Mouse (Mus musculus): ENCODE measurements around the gene Sgsm2. TPM values are rescaled to one million over a fixed set of nuclear protein-coding genes. Genes with fewer than 3 reads are reported as not detected.

The Sgsm2 gene
- total RNA-seq (2023), result 10 to 100 TPM in 1 of 2 experiments, 1 to 10 TPM in 1; 6.8 to 12.1 TPM

DNA sequence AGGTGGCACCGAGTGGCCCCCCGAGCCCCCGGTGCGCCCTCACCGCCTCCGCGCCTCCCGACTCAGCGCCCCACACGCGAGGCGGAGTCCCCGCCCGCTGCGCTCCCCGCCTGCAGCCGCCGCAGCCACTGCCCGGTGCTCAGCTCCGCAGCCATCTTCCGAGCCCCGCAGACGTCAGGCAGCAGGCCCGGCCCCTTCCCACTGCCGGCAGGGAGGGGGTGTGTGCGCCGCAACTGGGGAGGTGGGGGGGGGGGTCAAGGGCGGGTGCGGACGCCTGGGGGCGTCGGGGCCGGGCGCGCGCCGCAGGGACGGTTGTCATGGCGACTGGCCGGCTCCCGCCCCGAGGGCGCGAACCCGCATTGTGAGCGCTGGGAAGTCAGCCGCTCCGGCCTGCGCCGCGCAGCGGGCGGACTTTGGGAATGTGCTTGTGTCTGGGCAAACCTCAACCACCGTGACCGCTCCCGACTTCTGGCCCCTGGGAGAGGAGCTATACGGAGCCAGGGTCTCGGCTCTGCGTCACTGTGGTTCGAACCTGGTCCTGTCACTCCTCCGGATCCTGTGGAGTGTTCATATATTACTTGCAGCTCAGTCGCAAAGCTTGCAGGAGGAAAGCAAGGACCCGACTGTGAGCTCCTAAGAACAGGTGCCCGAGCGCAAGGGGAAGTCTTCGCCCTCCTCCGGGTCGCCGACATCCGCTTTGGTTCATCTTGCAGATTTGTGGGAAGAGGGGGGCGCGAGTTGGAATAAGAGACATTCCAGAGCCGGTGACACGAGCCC lies at the start of gene Sgsm2:
Gene Sgsm2, minus strand, starts transcription at position 160 of the 777 bp plus-strand sequence.

DNA sequence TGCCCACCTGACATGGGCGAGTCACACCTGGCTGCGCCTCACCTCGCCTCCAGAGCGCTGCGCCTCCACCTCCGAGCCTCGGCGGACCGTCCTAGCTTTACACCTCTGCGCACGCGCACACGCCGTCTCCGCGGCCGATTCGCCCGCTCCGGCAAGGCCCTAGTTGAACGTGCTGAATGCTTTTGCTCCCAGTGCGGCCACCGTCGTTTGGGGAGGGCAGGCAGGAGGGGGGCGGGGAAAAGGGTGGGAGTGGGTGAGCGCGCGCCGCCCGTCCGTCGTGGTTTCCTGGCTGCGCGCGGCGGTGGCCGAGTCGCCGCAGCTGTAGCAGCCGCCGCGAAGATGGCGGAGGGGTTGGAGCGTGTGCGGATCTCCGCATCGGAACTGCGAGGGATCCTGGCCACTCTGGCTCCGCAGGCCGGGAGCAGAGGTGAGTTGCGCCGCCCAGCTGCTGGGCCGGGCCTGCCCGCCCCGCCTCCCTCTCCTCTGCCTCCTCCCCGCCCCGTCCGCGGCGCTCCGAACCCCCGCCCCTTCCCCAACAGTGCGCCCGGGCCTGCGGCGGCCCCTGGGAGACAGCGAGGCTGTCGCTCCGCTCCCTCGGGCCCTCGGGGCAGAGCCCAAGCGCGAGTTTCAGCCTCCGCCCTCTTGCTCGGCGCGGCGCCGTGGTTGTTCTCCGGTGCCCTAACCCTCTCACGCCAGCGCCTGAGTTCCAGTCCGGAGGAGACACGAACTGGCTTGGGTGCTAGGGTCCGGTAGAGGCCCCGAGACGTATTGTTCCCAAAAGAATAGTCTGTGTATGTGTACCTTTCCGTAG lies 28.9 kb upstream of the Sgsm2 start, which contains the start of the genes Smg6 and Srr:
Gene Smg6, plus strand, starts transcription at position 247 of the 811 bp plus-strand sequence.
Gene Srr, minus strand, starts transcription at position 372 of the 811 bp plus-strand sequence.

DNA sequence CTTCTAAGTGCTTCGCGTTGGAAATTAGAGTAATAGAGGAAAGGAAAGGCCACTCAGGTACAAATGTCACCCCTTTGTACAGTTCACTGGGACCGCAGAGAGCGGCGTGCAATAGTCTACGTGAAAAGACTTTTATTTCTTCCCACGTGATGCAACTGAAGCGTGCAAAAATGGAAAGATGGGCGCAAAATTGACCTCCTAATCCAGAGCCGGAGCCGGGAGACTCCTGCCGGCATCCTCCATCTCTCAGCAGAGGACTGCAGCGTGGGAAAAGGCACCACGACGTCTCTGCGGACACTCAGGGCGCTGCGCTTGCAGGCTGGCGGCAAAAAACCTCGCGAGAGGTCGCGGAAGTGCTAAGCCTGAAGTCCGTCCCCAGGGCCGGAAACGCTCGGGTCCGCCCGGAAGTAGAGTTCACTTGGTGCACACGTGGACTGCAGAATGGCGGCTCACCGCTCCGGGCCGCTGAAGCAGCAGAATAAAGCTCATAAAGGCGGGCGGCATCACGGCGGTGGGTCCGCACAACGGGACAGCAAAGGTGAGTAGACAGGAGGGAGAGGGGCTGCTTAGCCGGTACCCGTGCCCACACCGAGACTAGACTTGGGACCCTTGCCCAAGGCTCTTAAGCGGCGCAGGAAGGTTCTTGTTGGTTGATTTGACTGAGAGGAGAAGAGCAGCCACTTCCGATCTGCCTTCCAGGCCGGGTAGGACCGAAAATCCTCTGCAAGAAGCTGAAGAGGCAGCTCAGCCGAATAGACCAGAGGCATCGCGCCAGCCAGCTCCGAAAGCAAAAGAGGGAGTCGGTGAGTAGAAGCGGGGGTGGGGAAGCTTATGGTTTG lies 1.0 kb upstream of the Sgsm2 start, which contains the start of gene Tsr1:
Gene Tsr1, plus strand, starts transcription at position 394 of the 839 bp plus-strand sequence.

DNA sequence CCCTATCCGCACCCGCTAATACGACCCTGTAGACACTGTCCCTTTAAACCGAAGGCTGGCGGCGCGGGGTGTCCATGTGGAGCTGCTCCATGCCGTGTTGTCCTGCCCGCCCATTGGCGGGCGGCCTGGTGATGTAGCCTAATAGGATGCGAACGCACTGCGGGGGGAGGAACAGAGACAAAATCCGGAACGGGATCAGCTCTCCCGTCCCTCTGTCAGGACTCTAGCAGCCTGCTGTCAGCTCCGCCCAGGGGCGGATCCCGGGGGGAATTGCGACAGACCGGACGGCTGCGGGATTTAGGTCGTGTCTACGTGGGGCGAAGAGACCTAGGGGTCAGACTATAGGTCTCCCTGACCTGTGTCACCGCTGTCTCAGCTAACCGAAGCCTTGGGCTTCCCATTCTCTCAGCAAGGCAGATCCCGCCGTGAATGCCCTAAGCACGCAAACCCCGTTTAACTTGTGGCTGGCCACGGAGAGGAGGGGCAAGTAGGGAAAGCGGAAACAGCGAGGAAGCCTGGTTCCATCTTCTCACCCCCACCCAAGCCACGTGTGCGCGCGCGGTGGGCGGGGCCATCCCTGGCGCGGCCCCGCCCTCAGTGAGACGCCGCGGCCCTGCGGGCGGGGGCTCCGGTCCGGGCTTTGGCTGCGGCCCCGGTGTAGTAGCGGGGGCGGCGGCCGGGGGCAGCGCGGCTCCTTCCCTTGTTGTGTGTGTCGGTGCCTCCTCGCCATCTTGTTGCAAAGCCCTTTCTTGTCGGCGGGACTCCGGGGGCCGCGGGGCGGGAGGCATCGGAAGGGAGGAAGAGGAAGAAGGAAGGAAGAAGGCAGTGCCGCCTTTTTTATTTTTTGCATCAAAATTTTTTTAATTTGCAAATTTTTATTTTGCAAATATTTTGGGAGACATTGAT lies 66.4 kb downstream of the Sgsm2 start, which contains the start of gene Mnt:
Gene Mnt, plus strand, starts transcription at position 665 of the 906 bp plus-strand sequence.

Other genes with a start within 250 kb of the Sgsm2 start
- gene Cluh, start 247.6 kb downstream of the Sgsm2 start, total RNA-seq (2023), result 10 to 100 TPM; 42.8 to 46.7 TPM
- gene Pafah1b1, start 172.4 kb downstream of the Sgsm2 start, total RNA-seq (2023), result 100 to 1,000 TPM; 124 to 139 TPM
- gene Mettl16, start 126.2 kb downstream of the Sgsm2 start, total RNA-seq (2023), result 10 to 100 TPM; 46.9 to 50.0 TPM
- 10 to 100 TPM; 56.1 to 56.8 TPM for gene Mnt, start 66.1 kb downstream of the Sgsm2 start, total RNA-seq (2023)
- gene Tsr1, start 1.0 kb upstream of the Sgsm2 start, total RNA-seq (2023), result 10 to 100 TPM; 88.7 to 90.9 TPM
- gene Smg6, start 28.8 kb upstream of the Sgsm2 start, total RNA-seq (2023), result 10 to 100 TPM; 59.4 to 74.2 TPM
- gene Srr, start 28.9 kb upstream of the Sgsm2 start, total RNA-seq (2023), result 10 to 100 TPM in 1 of 2 experiments, 1 to 10 TPM in 1; 8.9 to 11.7 TPM